Mouse (Mus musculus) granulocyte monocyte progenitor cell, adult 5-6 weeks (primary cell): Measurements from ENCODE around the gene Hdac11. TPM values are rescaled to one million over a fixed set of nuclear protein-coding genes. Genes with fewer than 3 reads are reported as not detected.
A peak's percentile ranks its signal among the peaks of the same experiment; 100 is the strongest.
"Not testable (repeated sequence)": the region's sequence is repeated elsewhere in the genome, so short reads cannot be mapped to it uniquely, and the experiment has no call there.

ENCODE experiments used
- ATAC-seq: replicated peaks from 2 replicates; pipeline ENCODE4 v1.8.0; 2016; ENCODE audit warnings: mild to moderate bottlenecking, moderate TSS enrichment, inconsistent platforms; ENCODE audit not compliant: poor library complexity, severe bottlenecking
- total RNA-seq, 2 experiments: library from RNA; stranded (forward) in 1 of 2; stranded (reverse) in 1 of 2; fragments of 200-712, 200-1000 nt in 1 of 2; fragments of >200 nt in 1 of 2; fragmentation: Nextera tagmentation in 1 of 2; gene quantifications; 2 replicates each; pipeline ENCODE4 v1.2.3; 2014 to 2017

The Hdac11 gene
- total RNA-seq (2014; fragmentation: Nextera tagmentation) = 0.32 and 2.5 TPM in 2 replicates
- total RNA-seq (2017) = 0.43 and 1.5 TPM in 2 replicates

GRCm38 (mm10) chr6:91156554-91157236 lies at the start of gene Hdac11:
Hdac11 (plus strand) TSS chr6:91156665.
- ATAC-seq = peak; percentile 96

GRCm38 (mm10) chr6:91108301-91108916 lies 48.1 kb upstream of the Hdac11 start:
- ATAC-seq = no peak

- no peak for ATAC-seq
These were observed 47.5 kb upstream of the Hdac11 start for GRCm38 (mm10) chr6:91108917-91109450.

- ATAC-seq = no peak
These were observed 47.0 kb upstream of the Hdac11 start for GRCm38 (mm10) chr6:91109489-91109888.

- ATAC-seq = peak; percentile 70
These were observed 46.0 kb upstream of the Hdac11 start for GRCm38 (mm10) chr6:91110323-91111020.

GRCm38 (mm10) chr6:91111141-91111953 lies 45.1 kb upstream of the Hdac11 start:
- peak; percentile 26 for ATAC-seq

- ATAC-seq = no peak
These were observed 44.6 kb upstream of the Hdac11 start for GRCm38 (mm10) chr6:91111954-91112252.

GRCm38 (mm10) chr6:91114716-91115115 lies 41.7 kb upstream of the Hdac11 start:
- ATAC-seq = no peak

GRCm38 (mm10) chr6:91115158-91115557 lies 41.3 kb upstream of the Hdac11 start:
- no peak for ATAC-seq

GRCm38 (mm10) chr6:91115863-91116243 lies 40.6 kb upstream of the Hdac11 start:
- 0 out of 2 replicates have a peak, but pooled peaks have one; percentile 18 for ATAC-seq

- ATAC-seq = peak; percentile 89
These were observed 40.0 kb upstream of the Hdac11 start, which contains the start of gene Nup210 for GRCm38 (mm10) chr6:91116244-91117145. Nup210 (minus strand) TSS chr6:91116829.

GRCm38 (mm10) chr6:91117149-91117548 lies 39.3 kb upstream of the Hdac11 start:
- ATAC-seq = no peak

GRCm38 (mm10) chr6:91118526-91118925 lies 37.9 kb upstream of the Hdac11 start:
- ATAC-seq = no peak

- ATAC-seq = no peak
These were observed 36.3 kb upstream of the Hdac11 start for GRCm38 (mm10) chr6:91120206-91120605.

GRCm38 (mm10) chr6:91121089-91121488 lies 35.4 kb upstream of the Hdac11 start:
- ATAC-seq = not testable (repeated sequence)

- ATAC-seq = no peak
These were observed 33.0 kb upstream of the Hdac11 start for GRCm38 (mm10) chr6:91123453-91123852.

- ATAC-seq = no peak
These were observed 31.9 kb upstream of the Hdac11 start for GRCm38 (mm10) chr6:91124286-91125227.

GRCm38 (mm10) chr6:91125228-91125585 lies 31.3 kb upstream of the Hdac11 start:
- no peak for ATAC-seq
